Mouse (Mus musculus) hindbrain, embryonic 10.5 days (tissue): Measurements from ENCODE around the gene Klhl22. TPM values are rescaled to one million over a fixed set of nuclear protein-coding genes. Genes with fewer than 3 reads are reported as not detected.
A peak's percentile ranks its signal among the peaks of the same experiment; 100 is the strongest.

Source experiments
- DNase-seq: peaks from one replicate; pipeline ENCODE4 v3.0.0-alpha.2; 2017; ENCODE audit warnings: low spot score
- H3K27ac ChIP-seq: fragments of 300-500 bp; sonication (generic); 2 replicates; pipeline ENCODE4 v1.5.1; 2016; ENCODE audit warnings: mild to moderate bottlenecking, moderate library complexity
- H3K27me3 ChIP-seq: fragments of 300-500 bp; sonication (generic); 2 replicates; pipeline ENCODE4 v1.6.1; 2016; ENCODE audit warnings: mild to moderate bottlenecking; ENCODE audit not compliant: poor library complexity, insufficient read depth, severe bottlenecking
- H3K36me3 ChIP-seq: fragments of 300-500 bp; sonication (generic); 2 replicates; pipeline ENCODE4 v1.6.1; 2016; ENCODE audit warnings: mild to moderate bottlenecking, moderate library complexity
- H3K4me1 ChIP-seq: fragments of 300-500 bp; sonication (generic); replicated peaks from 2 replicates; pipeline ENCODE4 v1.6.1; 2016; ENCODE audit warnings: mild to moderate bottlenecking
- H3K4me3 ChIP-seq: fragments of 300-500 bp; sonication (generic); 2 replicates; pipeline ENCODE4 v1.5.1; 2016; ENCODE audit warnings: mild to moderate bottlenecking, moderate library complexity
- H3K9me3 ChIP-seq: fragments of 300-500 bp; sonication (generic); 2 replicates; pipeline ENCODE4 v1.6.1; 2016; ENCODE audit warnings: mild to moderate bottlenecking, moderate library complexity
- WGBS: fragments of 180-500 bp; shearing (Covaris S2); methylation state at CpG from one replicate; pipeline ENCODE4 v1.1.7; 2016; 5-methylcytosine and 5-hydroxymethylcytosine counted together
- polyA plus RNA-seq: library from polyadenylated mRNA; unstranded; fragments of >200 nt; fragmentation: Nextera tagmentation; extraction: Ambion mirVana; gene quantifications from 2 replicates; pipeline ENCODE4 v1.2.1, GENCODE M21; 2016

Gene Klhl22
- polyA plus RNA-seq, 1 experiment from 2014 or later: 57.5 TPM

DNA sequence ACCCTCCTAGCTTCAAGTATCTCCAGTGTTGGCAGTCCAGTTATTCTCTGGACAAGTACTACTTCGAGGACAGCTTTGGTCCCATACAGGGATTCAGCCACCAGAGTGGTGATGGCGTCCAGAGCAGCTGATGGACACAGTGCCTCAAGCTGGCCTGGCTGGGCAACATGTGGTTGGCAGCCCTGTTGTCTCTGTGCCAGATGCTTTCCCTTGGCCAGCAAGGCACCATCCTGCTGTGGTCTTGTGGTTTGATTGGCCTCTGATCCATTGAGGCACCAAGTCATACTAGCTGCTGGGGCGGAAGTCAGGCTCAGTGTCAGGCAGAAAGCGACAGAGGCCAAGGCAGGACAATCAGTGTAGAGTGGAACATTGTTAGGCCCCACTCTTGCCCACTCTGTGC, 49.7 kb downstream of the Klhl22 start:
- Histone ChIP-seq H3K9me3 (no peaks in the 10 kb centered on the region), H3K36me3 (no peaks in the 10 kb centered on the region), H3K27ac (peak overlapping the region; percentile 74), H3K4me3 (no peak overlapping the region), H3K4me1 (peaks cover 49% of the 10 kb centered on the region), H3K27me3 (peaks cover 91% of the 10 kb centered on the region)
- DNase-seq: no peak
- WGBS: 80% methylated on average over 4 of the region's 4 CpGs

DNA sequence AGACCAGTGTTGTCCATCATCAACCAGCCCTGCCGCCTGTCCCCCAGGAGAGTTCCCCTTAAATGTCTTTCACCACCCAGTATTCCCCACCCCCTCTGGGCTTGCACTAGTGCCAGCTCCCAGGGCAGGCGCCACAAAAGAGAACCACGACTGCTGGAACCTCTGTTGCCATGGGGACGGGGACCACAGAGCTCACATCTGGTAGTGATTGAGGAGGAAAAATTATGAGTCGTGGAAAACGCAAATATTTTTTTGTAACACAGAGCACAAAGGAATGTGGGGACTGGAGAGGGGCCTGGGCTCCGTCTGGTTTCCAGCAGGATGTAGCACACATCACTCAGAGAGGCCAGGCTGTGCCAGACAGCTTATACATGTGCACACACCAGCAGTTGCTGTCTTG, 50.3 kb downstream of the Klhl22 start:
- Histone ChIP-seq H3K4me3 (no peak overlapping the region), H3K36me3 (no peaks in the 10 kb centered on the region), H3K4me1 (peaks cover 43% of the 10 kb centered on the region), H3K9me3 (no peaks in the 10 kb centered on the region), H3K27ac (peak overlapping the region; percentile 74), H3K27me3 (peaks cover 91% of the 10 kb centered on the region)
- WGBS: 31% methylated on average over 7 of the region's 7 CpGs
- peak; percentile 72 for DNase-seq

DNA sequence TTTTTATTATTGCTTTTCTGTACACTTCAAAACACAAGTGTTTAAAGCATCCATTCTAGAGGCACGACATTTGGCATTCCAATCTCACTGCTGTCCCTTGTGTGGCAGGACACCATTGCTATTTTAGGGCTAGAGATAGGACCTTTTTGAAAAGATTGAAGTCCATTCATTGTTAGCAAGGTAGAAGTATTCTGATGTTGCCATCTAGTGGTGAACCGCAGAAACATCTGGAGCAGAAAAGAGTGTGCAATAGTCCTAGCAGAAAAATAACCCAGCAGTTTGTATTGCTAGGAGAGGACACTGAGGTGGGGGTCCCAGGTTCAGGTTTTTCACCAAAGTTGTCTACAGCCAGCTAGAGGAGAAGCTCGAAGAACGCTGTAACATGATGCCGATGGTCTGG, 52.7 kb downstream of the Klhl22 start:
- 7% methylated on average over 5 of the region's 5 CpGs for WGBS
- no peak overlapping the region for H3K4me3 ChIP-seq
- H3K27ac ChIP-seq: no peak overlapping the region
- no peaks in the 10 kb centered on the region for H3K9me3 ChIP-seq
- peaks cover 90% of the 10 kb centered on the region for H3K27me3 ChIP-seq
- peaks cover 37% of the 10 kb centered on the region for H3K4me1 ChIP-seq
- DNase-seq: peak; percentile 23
- H3K36me3 ChIP-seq: no peaks in the 10 kb centered on the region

DNA sequence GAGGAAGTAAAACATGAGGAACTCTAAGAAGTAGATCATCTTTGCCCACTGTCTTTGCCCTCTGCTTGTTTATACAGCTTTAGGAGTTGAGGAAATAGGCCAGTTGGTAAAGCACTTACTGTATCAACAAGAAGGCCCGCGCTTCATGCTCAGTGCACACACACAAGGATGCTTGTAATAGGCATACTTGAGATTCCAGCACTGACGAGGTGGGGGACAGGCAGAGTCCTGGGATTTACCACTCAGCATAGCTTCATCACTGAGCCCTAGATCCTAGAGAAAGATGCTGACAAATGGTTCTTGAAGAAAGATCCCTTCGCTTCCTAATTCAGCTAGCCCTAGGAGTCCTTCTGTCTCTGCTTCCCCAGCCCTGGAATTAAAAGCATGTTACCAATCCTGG, 53.8 kb downstream of the Klhl22 start:
- H3K9me3 ChIP-seq: no peaks in the 10 kb centered on the region
- no peak overlapping the region for H3K27ac ChIP-seq
- H3K36me3 ChIP-seq: no peaks in the 10 kb centered on the region
- peaks cover 90% of the 10 kb centered on the region for H3K27me3 ChIP-seq
- H3K4me3 ChIP-seq: no peak overlapping the region
- no peak for DNase-seq
- H3K4me1 ChIP-seq: peaks cover 28% of the 10 kb centered on the region
- WGBS: 58% methylated on average over 4 of the region's 4 CpGs

DNA sequence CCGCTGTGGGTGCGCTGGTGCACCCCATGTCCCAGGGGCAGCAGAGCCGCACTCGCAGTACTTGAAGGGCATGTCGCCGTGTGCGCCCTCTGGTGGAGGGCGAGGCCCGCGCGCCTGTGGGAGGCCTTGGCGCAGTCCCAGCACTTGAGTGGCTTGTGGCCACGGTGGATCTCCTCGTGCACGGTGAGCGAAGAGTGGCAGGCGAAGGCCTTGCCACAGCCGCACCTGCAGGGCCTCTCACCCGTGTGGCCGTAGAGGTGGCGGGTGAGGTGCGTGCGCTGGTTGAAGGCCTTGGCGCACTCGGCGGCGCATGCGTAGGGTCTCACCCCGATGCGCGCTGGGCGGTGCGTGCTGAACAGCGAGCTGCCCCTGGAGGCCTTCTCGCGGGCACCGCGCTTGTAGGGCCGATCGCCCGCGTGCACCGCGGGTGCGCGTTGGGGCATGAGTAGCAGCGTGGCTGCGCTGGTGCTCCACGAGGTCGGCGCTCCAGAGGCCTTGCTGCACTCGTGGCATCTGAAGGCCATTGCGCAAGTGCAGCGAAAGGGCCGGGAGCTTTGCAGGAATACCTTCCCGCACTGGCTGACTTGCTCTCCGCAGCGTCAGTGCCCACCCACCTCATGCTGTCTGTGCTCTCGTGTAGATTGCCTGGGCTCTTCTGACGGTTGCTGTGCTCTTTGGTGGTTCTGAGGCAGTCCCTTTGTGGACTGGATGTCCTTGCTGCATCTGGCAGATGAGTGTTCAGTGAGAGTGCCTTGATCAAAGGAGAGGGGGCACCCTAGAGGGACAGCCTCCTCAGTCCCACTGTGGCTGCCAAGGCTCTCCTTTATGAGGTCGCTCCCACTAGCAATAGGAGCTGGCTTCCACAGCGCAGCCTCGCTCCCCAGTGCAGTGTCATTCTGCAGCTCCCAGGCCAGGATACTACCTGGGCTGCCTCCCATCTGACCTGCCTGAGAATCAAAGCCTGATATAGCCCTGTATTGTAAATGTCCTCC, 56.3 kb downstream of the Klhl22 start:
- H3K9me3 ChIP-seq: no peaks in the 10 kb centered on the region
- peak overlapping the region; percentile 87 for H3K27ac ChIP-seq
- H3K36me3 ChIP-seq: no peaks in the 10 kb centered on the region
- peak; percentile 86 for DNase-seq
- peaks cover 15% of the 10 kb centered on the region; the same call in 1 of the 2 replicates for H3K4me1 ChIP-seq
- 2% methylated on average over 63 of the region's 63 CpGs for WGBS
- H3K27me3 ChIP-seq: peaks cover 75% of the 10 kb centered on the region
- H3K4me3 ChIP-seq: peak overlapping the region; percentile 64

DNA sequence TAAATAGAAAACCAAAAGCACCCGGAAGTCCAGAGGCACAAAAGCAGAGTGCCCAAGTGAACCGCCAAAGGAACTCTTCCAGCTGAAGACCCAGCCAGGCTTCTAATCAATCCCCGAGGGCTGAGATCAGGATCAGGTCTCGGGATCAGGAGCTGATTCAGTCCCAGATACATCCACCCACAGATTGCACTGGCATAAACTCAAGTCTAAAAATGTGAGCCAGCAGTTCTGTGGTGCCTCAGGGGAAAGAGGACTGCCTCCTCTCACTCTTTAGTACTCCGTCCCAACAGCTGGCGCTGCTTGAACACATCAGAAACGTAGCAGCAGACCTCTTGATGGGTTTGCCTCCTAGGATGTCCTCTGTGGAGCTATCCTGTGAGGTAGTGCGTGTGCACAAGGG, 57.1 kb downstream of the Klhl22 start:
- 84% methylated on average over 8 of the region's 8 CpGs for WGBS
- Histone ChIP-seq H3K27ac (no peak overlapping the region), H3K27me3 (peaks cover 70% of the 10 kb centered on the region), H3K9me3 (no peaks in the 10 kb centered on the region), H3K36me3 (no peaks in the 10 kb centered on the region), H3K4me3 (no peak overlapping the region), H3K4me1 (peaks cover 15% of the 10 kb centered on the region; the same call in 1 of the 2 replicates)
- DNase-seq: no peak

DNA sequence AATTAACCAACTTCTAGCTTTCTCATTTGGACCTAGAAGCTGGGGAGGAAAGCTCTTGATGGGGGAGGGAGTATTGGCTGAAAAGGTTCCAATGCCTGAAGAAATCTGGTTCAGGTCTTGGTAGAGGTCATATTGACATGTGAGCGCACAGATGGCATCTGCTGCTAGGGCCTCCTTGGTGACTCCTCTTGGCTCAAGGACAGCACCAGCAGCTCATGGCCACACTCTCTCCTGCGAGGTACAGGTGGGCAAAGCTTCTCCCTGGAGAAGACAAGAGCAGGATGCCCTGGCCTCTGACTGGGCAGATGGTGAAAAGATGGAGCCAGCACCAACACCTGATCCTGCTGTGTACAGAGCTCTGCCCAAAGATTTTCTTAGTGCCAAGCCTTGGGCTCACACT, 67.1 kb downstream of the Klhl22 start:
- Histone ChIP-seq H3K27ac (no peak overlapping the region), H3K9me3 (no peaks in the 10 kb centered on the region), H3K36me3 (no peaks in the 10 kb centered on the region), H3K4me1 (no peaks in the 10 kb centered on the region), H3K27me3 (peaks cover 44% of the 10 kb centered on the region), H3K4me3 (no peak overlapping the region)
- no peak for DNase-seq
- WGBS: 86% methylated on average over 2 of the region's 2 CpGs

DNA sequence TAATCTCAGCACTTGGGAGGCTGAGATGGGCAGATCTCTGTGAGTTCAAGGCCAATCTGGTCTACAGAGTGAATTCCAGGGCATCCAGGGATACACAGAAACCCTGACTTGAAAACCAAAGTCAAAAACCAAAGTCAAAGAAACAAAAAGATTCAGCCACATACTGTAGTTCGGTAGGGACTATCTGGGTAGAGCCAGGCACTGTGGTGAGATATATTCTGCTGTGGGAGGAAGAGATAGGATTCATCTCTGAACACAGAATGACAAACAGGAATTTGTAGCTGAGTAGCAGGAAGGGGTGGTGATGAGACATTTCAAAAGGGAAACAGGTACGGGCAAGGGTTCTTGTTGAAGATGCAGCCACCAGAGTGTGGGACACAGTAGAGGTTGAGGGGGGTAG, 68.8 kb downstream of the Klhl22 start:
- DNase-seq: no peak
- Histone ChIP-seq H3K4me3 (no peak overlapping the region), H3K27ac (no peak overlapping the region), H3K4me1 (peaks cover 11% of the 10 kb centered on the region), H3K9me3 (no peaks in the 10 kb centered on the region), H3K36me3 (no peaks in the 10 kb centered on the region), H3K27me3 (peaks cover 62% of the 10 kb centered on the region)
- WGBS: 88% methylated on average over 2 of the region's 2 CpGs

DNA sequence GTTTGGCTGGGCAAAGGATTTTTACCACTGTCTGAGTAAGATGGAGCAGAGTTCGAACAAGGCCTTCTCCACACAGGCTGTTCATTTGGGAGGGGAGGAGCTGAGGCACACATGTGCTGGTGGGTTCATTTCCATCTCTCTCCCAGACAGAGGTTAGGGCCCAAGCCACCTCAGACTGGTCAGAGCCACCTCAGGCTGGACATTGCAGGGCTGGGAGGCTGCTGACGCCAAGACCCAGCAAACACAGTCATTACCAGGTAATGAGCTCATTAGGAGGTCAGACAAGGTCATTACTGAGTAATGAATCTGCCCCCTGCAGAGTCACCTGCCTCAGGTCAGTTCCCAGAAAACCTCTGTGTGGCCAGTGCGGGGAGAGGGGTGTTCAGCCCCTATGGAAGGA, 69.4 kb downstream of the Klhl22 start:
- peaks cover 17% of the 10 kb centered on the region for H3K4me1 ChIP-seq
- H3K27me3 ChIP-seq: peaks cover 68% of the 10 kb centered on the region
- 73% methylated on average over 3 of the region's 3 CpGs for WGBS

DNA sequence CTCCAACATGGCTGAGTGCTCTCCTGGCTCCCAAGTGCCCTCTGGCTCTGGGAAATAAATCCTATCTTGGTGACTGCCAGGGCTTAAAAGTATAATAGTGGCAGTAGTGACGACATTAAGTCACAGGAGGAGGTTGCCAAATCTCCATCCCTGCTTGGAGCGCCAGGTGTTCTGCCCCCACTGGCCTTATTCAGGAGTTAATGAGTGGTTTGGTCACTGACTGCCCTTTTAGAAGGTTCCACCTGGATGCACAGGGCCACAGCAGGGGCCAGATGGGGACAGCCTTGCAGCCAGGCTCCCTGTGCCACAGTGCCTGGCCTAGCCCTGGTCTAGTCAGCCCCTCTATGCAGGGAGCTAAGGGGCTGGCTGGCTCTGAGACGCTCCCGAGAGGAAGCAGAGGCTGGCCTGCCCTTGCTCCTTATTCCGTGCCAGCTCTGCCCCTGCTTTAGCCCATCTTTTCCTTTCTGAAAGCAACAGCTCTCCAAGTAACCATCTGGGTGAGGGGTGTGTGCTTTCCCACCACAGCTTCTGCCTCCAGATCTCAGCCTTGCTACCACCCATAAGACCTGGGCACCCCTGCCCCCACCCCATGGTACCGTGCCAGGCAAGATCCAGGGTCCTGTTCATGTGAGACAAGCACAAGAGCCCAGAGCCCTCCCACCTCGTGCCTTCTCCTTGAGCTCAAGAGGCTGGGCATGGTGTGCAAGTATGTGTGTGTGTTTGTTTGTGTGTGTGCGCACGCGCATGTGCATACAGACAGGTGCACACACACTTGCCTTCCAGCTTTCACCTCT, 71.2 kb downstream of the Klhl22 start:
- peaks cover 23% of the 10 kb centered on the region for H3K4me1 ChIP-seq
- no peak overlapping the region for H3K27ac ChIP-seq
- no peaks in the 10 kb centered on the region for H3K36me3 ChIP-seq
- H3K27me3 ChIP-seq: peaks cover 85% of the 10 kb centered on the region
- WGBS: 56% methylated on average over 10 of the region's 10 CpGs
- H3K9me3 ChIP-seq: no peaks in the 10 kb centered on the region
- DNase-seq: no peak
- no peak overlapping the region for H3K4me3 ChIP-seq

More for the DNA sequence above, 69.4 kb downstream of the Klhl22 start:
- H3K9me3 ChIP-seq: no peaks in the 10 kb centered on the region
- no peak for DNase-seq
- H3K27ac ChIP-seq: no peak overlapping the region
- no peak overlapping the region for H3K4me3 ChIP-seq
- no peaks in the 10 kb centered on the region for H3K36me3 ChIP-seq

DNA sequence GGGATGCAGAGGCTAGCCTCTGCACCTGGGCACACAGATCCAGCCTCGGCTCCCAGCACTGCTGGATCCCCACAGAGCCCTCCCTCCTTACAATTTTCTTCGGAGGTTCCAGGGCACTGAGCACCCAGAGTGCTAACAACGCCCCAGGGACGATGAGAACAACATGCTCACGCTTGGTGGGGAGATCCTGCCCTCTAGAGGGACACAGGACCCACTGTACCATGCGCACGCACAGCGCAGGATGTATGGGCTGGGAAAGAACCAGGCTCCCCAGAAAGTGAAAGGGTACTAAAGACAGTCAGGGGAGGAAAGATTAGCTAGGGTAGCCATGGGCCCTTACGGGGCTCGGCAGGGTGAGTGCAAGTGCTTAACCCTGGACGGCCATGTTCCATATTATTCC, 72.4 kb downstream of the Klhl22 start:
- no peak for DNase-seq

DNA sequence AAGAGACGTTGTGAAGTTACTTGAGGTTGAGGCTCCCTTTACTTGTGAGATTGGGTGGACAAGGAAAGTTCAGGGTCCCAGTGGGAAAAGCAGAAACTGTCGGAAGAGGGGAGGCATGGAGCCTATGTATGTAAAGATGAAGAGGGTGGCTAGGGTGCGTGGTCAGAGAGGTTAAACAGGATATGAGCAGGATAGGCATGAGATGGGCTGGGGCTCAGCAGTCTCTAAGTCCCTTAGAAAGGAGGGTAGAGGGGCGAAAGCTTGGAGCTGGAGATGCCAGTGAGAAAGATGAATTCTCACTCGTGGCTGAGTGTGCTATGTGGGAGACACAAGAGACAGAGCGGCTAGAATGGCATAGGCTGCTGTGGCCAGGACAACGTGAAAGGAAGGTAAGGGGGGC, 73.4 kb downstream of the Klhl22 start, which contains the start of gene B830017H08Rik:
Gene B830017H08Rik, plus strand, starts transcription at position 301 of the 400 bp plus-strand sequence.
- Histone ChIP-seq H3K4me3 (peak within 1 kb of the TSS; percentile 70), H3K36me3 (no peaks in the 10 kb centered on the region), H3K9me3 (no peaks in the 10 kb centered on the region), H3K4me1 (peaks cover 23% of the 10 kb centered on the region), H3K27me3 (peaks cover 98% of the 10 kb centered on the region), H3K27ac (peak within 1 kb of the TSS; percentile 79)
- DNase-seq: no peak
- 24% methylated on average over 7 of the region's 7 CpGs for WGBS

More for the DNA sequence above, 72.4 kb downstream of the Klhl22 start:
- 11% methylated on average over 11 of the region's 11 CpGs for WGBS
- peaks cover 23% of the 10 kb centered on the region for H3K4me1 ChIP-seq
- H3K9me3 ChIP-seq: no peaks in the 10 kb centered on the region
- no peak overlapping the region for H3K4me3 ChIP-seq
- H3K36me3 ChIP-seq: no peaks in the 10 kb centered on the region
- H3K27me3 ChIP-seq: peaks cover 95% of the 10 kb centered on the region
- no peak overlapping the region for H3K27ac ChIP-seq

DNA sequence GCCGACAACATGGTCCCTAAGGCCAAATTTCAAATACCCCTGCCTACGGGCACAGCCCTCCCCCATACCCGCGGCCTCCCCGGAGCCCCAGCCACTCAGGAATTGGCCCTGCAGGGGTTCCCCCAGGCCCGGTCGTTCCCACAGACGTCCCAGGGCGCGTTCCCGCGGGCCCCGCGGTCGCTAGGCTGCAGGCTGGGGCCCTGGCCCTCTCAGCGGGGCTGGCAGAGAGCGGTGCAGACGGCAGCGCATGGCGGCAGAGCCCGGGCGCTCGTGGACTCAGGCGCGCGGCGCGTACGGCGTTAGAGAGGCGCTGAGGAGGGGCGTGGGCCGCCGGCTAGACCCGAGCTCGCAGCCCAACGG, 73.9 kb downstream of the Klhl22 start:
- Histone ChIP-seq H3K9me3 (no peaks in the 10 kb centered on the region), H3K4me3 (peak overlapping the region; percentile 70), H3K4me1 (peaks cover 23% of the 10 kb centered on the region), H3K27ac (peak overlapping the region; percentile 79), H3K36me3 (no peaks in the 10 kb centered on the region; the same call in 1 of the 2 replicates), H3K27me3 (peaks cover 99% of the 10 kb centered on the region)
- WGBS: under 1% methylated on average over 37 of the region's 37 CpGs
- peak; percentile 59 for DNase-seq
